Mouse (Mus musculus) CH12.LX (cell line): ENCODE measurements at regions not wholly inside any gene's neighbourhood (a gene's known extent, or its start where the extent isn't known, plus 50 kb on each side); places are given as distances from the start of the nearest gene placed in this dataset.

Experiments
- DNase-seq: peaks from one replicate; pipeline ENCODE4 v3.0.0-alpha.2; 2013; ENCODE audit errors: extremely low read depth
- H3K27ac ChIP-seq: 2 replicates; pipeline ENCODE4 v1.5.1; 2012; ENCODE audit warnings: low read depth, mild to moderate bottlenecking, control low read depth, moderate library complexity; ENCODE audit not compliant: insufficient read depth
- H3K27me3 ChIP-seq: replicated peaks from 2 replicates; pipeline ENCODE3; 2012; ENCODE audit warnings: inconsistent platforms
- H3K36me3 ChIP-seq, 2 experiments: replicated peaks in 1 of 2; 2 replicates each; pipeline versions ENCODE3 to v1.6.1; 2012; ENCODE audit warnings: inconsistent platforms in 1 of 2, low read length in 1 of 2, mild to moderate bottlenecking in 1 of 2, mixed read lengths in 1 of 2, moderate library complexity in 1 of 2; ENCODE audit not compliant: control insufficient read depth in 1 of 2, insufficient read depth in 1 of 2
- H3K4me1 ChIP-seq, 2 experiments: 2 replicates each; pipeline ENCODE4 v1.6.1; 2012; ENCODE audit warnings: inconsistent platforms in 1 of 2, moderate library complexity in 1 of 2; ENCODE audit not compliant: insufficient read depth in 2 of 2, control insufficient read depth in 1 of 2
- H3K4me2 ChIP-seq: 2 replicates; pipeline ENCODE4 v1.6.1; 2012; ENCODE audit warnings: low read depth, mild to moderate bottlenecking, control low read depth; ENCODE audit not compliant: poor library complexity, insufficient read depth, severe bottlenecking
- H3K4me3 ChIP-seq, 3 experiments: fragments of 150-350 bp in 1 of 3; sonication (generic) in 1 of 3; replicated peaks in 1 of 3; 2 replicates each; pipeline versions ENCODE3 to v1.5.1; 2011 to 2012; ENCODE audit warnings: low read depth in 2 of 3, low read length in 2 of 3, mild to moderate bottlenecking in 2 of 3, moderate library complexity in 2 of 3, control low read depth in 1 of 3, improper control_type of control experiment in 1 of 3, inconsistent platforms in 1 of 3, mixed read lengths in 1 of 3; ENCODE audit not compliant: poor library complexity in 1 of 3
- H3K79me2 ChIP-seq: replicated peaks from 2 replicates; pipeline ENCODE4 v1.6.1; 2012; ENCODE audit warnings: mild to moderate bottlenecking, moderate library complexity; ENCODE audit not compliant: control insufficient read depth, poor library complexity, insufficient read depth, severe bottlenecking; ENCODE audit errors: extremely low read depth
- H3K9ac ChIP-seq: 2 replicates; pipeline ENCODE4 v1.6.1; 2012; ENCODE audit warnings: low read depth, mild to moderate bottlenecking, control low read depth, moderate library complexity; ENCODE audit not compliant: insufficient read depth
- H3K9me3 ChIP-seq: replicated peaks from 2 replicates; pipeline ENCODE3; 2012; ENCODE audit warnings: low read length, inconsistent platforms, mixed read lengths
- CHD2 ChIP-seq: IDR thresholded peaks from 2 replicates; pipeline ENCODE4 v1.6.1; 2011; ENCODE audit warnings: low read length, improper control_type of control experiment
- CTCF ChIP-seq, 2 experiments: IDR thresholded peaks in 1 of 2; conservative IDR thresholded peaks in 1 of 2; 2 replicates each; pipeline ENCODE4 v1.5.1; 2011 to 2012; ENCODE audit warnings: low read depth in 2 of 2, low read length in 2 of 2, improper control_type of control experiment in 1 of 2, inconsistent platforms in 1 of 2, mild to moderate bottlenecking in 1 of 2, moderate library complexity in 1 of 2
- EP300 ChIP-seq: IDR thresholded peaks from 2 replicates; pipeline ENCODE4 v1.6.1; 2011; ENCODE audit warnings: low read length, improper control_type of control experiment
- GABPA ChIP-seq: IDR thresholded peaks from 2 replicates; pipeline ENCODE4 v1.6.1; 2012; ENCODE audit warnings: low read depth, low read length, improper control_type of control experiment, inconsistent platforms; ENCODE audit not compliant: insufficient replicate concordance
- IRF4 ChIP-seq: IDR thresholded peaks from 2 replicates; pipeline ENCODE4 v1.6.1; 2014; ENCODE audit warnings: low read depth, mild to moderate bottlenecking, inconsistent platforms, low read length, improper control_type of control experiment
- JUN ChIP-seq: IDR thresholded peaks from 2 replicates; pipeline ENCODE4 v1.6.1; 2011; ENCODE audit warnings: low read depth, mild to moderate bottlenecking, low read length, improper control_type of control experiment, moderate library complexity; ENCODE audit not compliant: insufficient read depth
- JUND ChIP-seq: conservative IDR thresholded peaks from 2 replicates; pipeline ENCODE4 v1.6.1; 2011; ENCODE audit warnings: low read depth, low read length, improper control_type of control experiment
- KAT2A ChIP-seq: IDR thresholded peaks from 2 replicates; pipeline ENCODE4 v1.6.1; 2012; ENCODE audit warnings: low read length, improper control_type of control experiment, inconsistent platforms; ENCODE audit not compliant: insufficient replicate concordance
- MAFK ChIP-seq: IDR thresholded peaks from 2 replicates; pipeline ENCODE4 v1.6.1; 2011; ENCODE audit warnings: low read length, improper control_type of control experiment; ENCODE audit not compliant: insufficient replicate concordance
- MXI1 ChIP-seq: IDR thresholded peaks from 2 replicates; pipeline ENCODE4 v1.6.1; 2011; ENCODE audit warnings: mild to moderate bottlenecking, low read depth, low read length, improper control_type of control experiment
- NELFE ChIP-seq: IDR thresholded peaks from 2 replicates; pipeline ENCODE4 v1.6.1; 2011; ENCODE audit warnings: low read depth, low read length, improper control_type of control experiment
- PAX5 ChIP-seq: IDR thresholded peaks from 2 replicates; pipeline ENCODE4 v1.6.1; 2012; ENCODE audit warnings: low read length, inconsistent platforms, mixed read lengths
- POLR2AphosphoS2 ChIP-seq: IDR thresholded peaks from 2 replicates; pipeline ENCODE4 v1.6.1; 2011; ENCODE audit warnings: low read depth, low read length, improper control_type of control experiment
- RCOR1 ChIP-seq: conservative IDR thresholded peaks from 2 replicates; pipeline ENCODE4 v1.6.1; 2012; ENCODE audit warnings: low read depth, mild to moderate bottlenecking, inconsistent platforms, low read length, improper control_type of control experiment
- SIN3A ChIP-seq: IDR thresholded peaks from 2 replicates; pipeline ENCODE4 v1.6.1; 2012; ENCODE audit warnings: low read length, improper control_type of control experiment, inconsistent platforms
- SMC3 ChIP-seq: IDR thresholded peaks from 2 replicates; pipeline ENCODE4 v1.6.1; 2011; ENCODE audit warnings: low read depth, low read length, improper control_type of control experiment
- TBP ChIP-seq: conservative IDR thresholded peaks from 2 replicates; pipeline ENCODE4 v1.6.1; 2011; ENCODE audit warnings: low read depth, low read length, improper control_type of control experiment
- USF1 ChIP-seq: IDR thresholded peaks from 2 replicates; pipeline ENCODE4 v1.6.1; 2014; ENCODE audit warnings: low read depth, mild to moderate bottlenecking, inconsistent platforms, low read length, improper control_type of control experiment
- ZKSCAN1 ChIP-seq: IDR thresholded peaks from 2 replicates; pipeline ENCODE4 v1.6.1; 2012; ENCODE audit warnings: low read depth, inconsistent platforms, low read length, improper control_type of control experiment, borderline replicate concordance
- dilution Hi-C: fragments of 300-500 bp; cut with MboI; formaldehyde crosslinking; loops from 2 replicates; pipeline ENCODE4 v1.14.3; 2020; ENCODE audit warnings: low sequenced_read_pairs; ENCODE audit not compliant: extremely low pct_unique_long_range_greater_than_20kb, extremely low pct_ligation_motif_present
- in situ Hi-C: fragments of 300-500 bp; cut with MboI; formaldehyde crosslinking; loops from 3 replicates; pipeline ENCODE4 v1.14.3; 2019; ENCODE audit warnings: low sequenced_read_pairs, low pct_ligation_motif_present, low pct_unique_long_range_greater_than_20kb, mixed read lengths

GRCm38 (mm10) chr1:124517543-124518171, 472.3 kb upstream of the Dpp10 start:
- TF ChIP-seq SIN3A (no peak), CHD2 (no peak), NELFE (no peak), IRF4 (no peak), SMC3 (no peak), USF1 (no peak), CTCF (conservative IDR thresholded peaks at IDR 0.05 in 1 of 2, IDR thresholded peaks at IDR 0.05 in 1 of 2; ENCODE audit: low read depth in 2 of 2, low read length in 2 of 2) (no peak), MXI1 (no peak), GABPA (no peak), TBP (no peak), EP300 (no peak), KAT2A (no peak), PAX5 (no peak), POLR2AphosphoS2 (no peak), JUND (no peak)
- Histone ChIP-seq H3K27me3 (no peaks in the 10 kb centered on the region), H3K79me2 (no peaks in the 10 kb centered on the region), H3K4me2 (no peak overlapping the region), H3K4me3 (no peak overlapping the region), H3K9me3 (peaks cover 29% of the 10 kb centered on the region), H3K36me3 (no peaks in the 10 kb centered on the region), H3K27ac (no peak overlapping the region), H3K4me1 (no peaks in the 10 kb centered on the region), H3K9ac (no peak overlapping the region)
- no peak for DNase-seq
- in situ Hi-C loops (no loop called here), dilution Hi-C loops (no loop called here)

GRCm38 (mm10) chr1:124510492-124510891, 465.1 kb upstream of the Dpp10 start:
- dilution Hi-C loops = no loop called here

More at GRCm38 (mm10) chr1:124510492-124510891, 465.1 kb upstream of the Dpp10 start:
- no peaks in the 10 kb centered on the region for H3K4me1 ChIP-seq
- H3K27me3 ChIP-seq = no peaks in the 10 kb centered on the region
- no peaks in the 10 kb centered on the region for H3K36me3 ChIP-seq
- H3K27ac ChIP-seq = no peak overlapping the region
- no peak overlapping the region for H3K4me3 ChIP-seq
- DNase-seq = no peak
- H3K79me2 ChIP-seq = no peaks in the 10 kb centered on the region
- in situ Hi-C loops = no loop called here
- peaks cover 37% of the 10 kb centered on the region for H3K9me3 ChIP-seq
- no peak overlapping the region for H3K4me2 ChIP-seq
- TF ChIP-seq JUN = no peak
- TF ChIP-seq ZKSCAN1 = no peak
- TF ChIP-seq RCOR1 = no peak
- TF ChIP-seq MAFK = no peak
- H3K9ac ChIP-seq = no peak overlapping the region
